Mouse (Mus musculus) spleen, postnatal 4 days (tissue): ENCODE measurements around the gene Nkiras2.
"Not testable (repeated sequence)": the region's sequence is repeated elsewhere in the genome, so short reads cannot be mapped to it uniquely, and the experiment has no call there.

ENCODE experiments used
- DNase-seq, 2 experiments: peaks; one replicate each; pipeline ENCODE4 v3.0.0; 2022; ENCODE audit warnings: low spot score in 2 of 2

The Nkiras2 gene

GRCm38 (mm10) chr11:100618761-100619484 lies at the start of gene Nkiras2:
Nkiras2 (plus strand) TSS chr11:100619244.
- peak; percentile 69 to 86 for DNase-seq

GRCm38 (mm10) chr11:100569789-100570188 lies 49.3 kb upstream of the Nkiras2 start:
- DNase-seq, result no peak

GRCm38 (mm10) chr11:100570430-100571201 lies 48.4 kb upstream of the Nkiras2 start:
- DNase-seq, result peak; percentile 68 to 82

- DNase-seq, result no peak
These were observed 47.9 kb upstream of the Nkiras2 start for GRCm38 (mm10) chr11:100571202-100571567.

GRCm38 (mm10) chr11:100574188-100574587 lies 44.9 kb upstream of the Nkiras2 start:
- no peak for DNase-seq

- peak; percentile 81 to 92 for DNase-seq
These were observed 44.1 kb upstream of the Nkiras2 start, which contains the start of gene Cnp for GRCm38 (mm10) chr11:100574708-100575483. Cnp (plus strand) TSS chr11:100574904.

- no peak for DNase-seq
These were observed 43.6 kb upstream of the Nkiras2 start for GRCm38 (mm10) chr11:100575484-100575855.

GRCm38 (mm10) chr11:100576256-100576655 lies 42.8 kb upstream of the Nkiras2 start:
- no peak for DNase-seq

GRCm38 (mm10) chr11:100577852-100578599 lies 41.0 kb upstream of the Nkiras2 start:
- peak in 1 of 2 experiments; percentile 37 for DNase-seq

GRCm38 (mm10) chr11:100579116-100579799 lies 39.8 kb upstream of the Nkiras2 start:
- no peak for DNase-seq

GRCm38 (mm10) chr11:100580275-100580674 lies 38.8 kb upstream of the Nkiras2 start:
- peak in 1 of 2 experiments; percentile 29 for DNase-seq

GRCm38 (mm10) chr11:100581756-100582155 lies 37.3 kb upstream of the Nkiras2 start:
- DNase-seq, result peak; percentile 64 to 80

- DNase-seq, result not testable (repeated sequence)
These were observed 36.6 kb upstream of the Nkiras2 start for GRCm38 (mm10) chr11:100582413-100582812.

GRCm38 (mm10) chr11:100582836-100583235 lies 36.2 kb upstream of the Nkiras2 start:
- no peak for DNase-seq

GRCm38 (mm10) chr11:100584561-100584961 lies 34.5 kb upstream of the Nkiras2 start:
- no peak for DNase-seq

- no peak for DNase-seq
These were observed 33.9 kb upstream of the Nkiras2 start for GRCm38 (mm10) chr11:100585148-100585547.

- no peak for DNase-seq
These were observed 30.6 kb upstream of the Nkiras2 start for GRCm38 (mm10) chr11:100588462-100588861.

- DNase-seq, result no peak
These were observed 26.5 kb upstream of the Nkiras2 start for GRCm38 (mm10) chr11:100592346-100593046.

- no peak for DNase-seq
These were observed 24.4 kb upstream of the Nkiras2 start for GRCm38 (mm10) chr11:100594608-100595007.

GRCm38 (mm10) chr11:100595533-100595932 lies 23.5 kb upstream of the Nkiras2 start:
- DNase-seq, result no peak
